In the genomic region with DNA sequence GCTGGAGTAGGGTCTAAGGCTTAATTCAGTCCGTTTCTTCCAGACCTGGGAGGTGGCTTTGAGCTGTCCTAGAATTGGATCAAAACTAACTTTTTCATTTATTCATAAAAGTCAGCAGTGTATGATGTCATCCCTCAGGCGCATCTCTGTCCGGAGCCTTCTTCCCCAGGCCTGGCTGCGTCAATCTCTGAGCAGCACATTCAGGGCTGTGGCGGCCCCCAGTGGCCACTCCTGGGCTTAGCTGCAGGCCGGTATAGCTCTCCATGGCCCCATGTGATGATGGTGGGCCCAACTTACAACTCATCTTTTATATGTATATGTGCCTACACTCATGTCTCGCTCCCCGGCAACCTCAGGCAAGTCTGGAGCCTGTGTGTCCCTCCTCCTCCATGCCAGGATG, we compare ENCODE assay signal across 8 mouse cellular contexts. TPM values are rescaled to one million over a fixed set of nuclear protein-coding genes. Genes with fewer than 3 reads are reported as not detected.
DNase-seq lines count a peak whose midpoint lies in the region; ATAC-seq and TF ChIP-seq lines count a peak whose summit lies in the region.
"Had no signal": no experiment of that assay in that cellular context is flagged by ENCODE, and none has a peak within 500 bp of the region (broad histone marks: within the 10 kb centered on the region; RNA-seq: fewer than 3 reads in every experiment).

No protein-coding gene starts in this region.

- 19% methylated on average over 8 of the region's 8 CpGs for WGBS in small intestine, adult 2 months

- no peaks in the 10 kb centered on the region for H3K27me3 ChIP-seq in small intestine, adult 2 months (ENCODE audit: control insufficient read depth, insufficient read depth, low read length)

- ATAC-seq in inflammation-experienced regulatory T-cells, adult 6 months: peak; percentile 51

- TF ChIP-seq POLR2A in small intestine, adult 2 months (IDR thresholded peaks at IDR 0.05; ENCODE audit: low read depth, low read length): 0 out of 2 replicates have a peak, but pooled peaks have one; percentile 10

- no peaks in the 10 kb centered on the region for H3K36me3 ChIP-seq in small intestine, adult 2 months (ENCODE audit: control insufficient read depth, insufficient read depth, low read length)

- peaks cover 4% of the 10 kb centered on the region for H3K4me1 ChIP-seq in small intestine, adult 2 months (ENCODE audit: control insufficient read depth, insufficient read depth, insufficient read length, low read length)

- H3K27ac ChIP-seq in small intestine, adult 2 months (ENCODE audit: insufficient read depth, low read depth, low read length): no peak overlapping the region

- intact Hi-C loops in left cerebral cortex, postnatal 10 days (cut with DNase I): loop anchor here (1.0 to 5.0 kb wide), 2 partner anchors 35 to 198 kb away; a partner anchor contains a TSS

- H3K4me3 ChIP-seq in small intestine, adult 2 months (ENCODE audit: low read depth, low read length): no peak overlapping the region
- H3K4me3 ChIP-seq: megakaryocyte, embryonic 14.5 days had no signal

- DNase-seq in adipocyte (ENCODE audit: low spot score): peak; percentile 80
- peak; percentile 73 to 77 for DNase-seq in cerebellum, postnatal 36 days
- DNase-seq in gastrocnemius, adult 8-10 months (ENCODE audit: low spot score in 2 of 2): peak; percentile 54 to 69
- peak; percentile 38 to 80 for DNase-seq in left cerebral cortex, postnatal 10 days (ENCODE audit: extremely low spot score in 1 of 2, low spot score in 2 of 2)
- DNase-seq in mesoderm, embryonic 11.5 days (ENCODE audit: low read depth, low spot score): peak; percentile 46

- TF ChIP-seq CTCF in small intestine, adult 2 months (IDR thresholded peaks at IDR 0.05; ENCODE audit: extremely low read depth, insufficient read length, insufficient replicate concordance, low read depth, low read length): peak; percentile 79

RNA-seq across cellular contexts. Expression of a gene that starts 21.0 kb away (rescaled TPM):
- total RNA-seq in gastrocnemius, adult 8-10 months (2022): not detected
- polyA plus RNA-seq in inflammation-experienced regulatory T-cells, adult 6 months (2017; shearing (Covaris generic)): not detected
- total RNA-seq in left cerebral cortex, postnatal 10 days (2021): not detected
- 131 and 183 TPM in 2 replicates for polyA plus RNA-seq in small intestine, adult 2 months (2012; rRNA removed)

RNA-seq across cellular contexts. Expression of a gene that starts 47.3 kb away (rescaled TPM):
- 10 to 100 TPM; 71.3 to 85.3 (median 74.4) TPM for total RNA-seq in gastrocnemius, adult 8-10 months (2022)
- polyA plus RNA-seq in inflammation-experienced regulatory T-cells, adult 6 months (2017; shearing (Covaris generic)): 100 to 1,000 TPM in 1 of 3 experiments, 10 to 100 TPM in 2; 57.3 to 129 (median 66.8) TPM
- 100 to 1,000 TPM; 114 to 115 TPM for total RNA-seq in left cerebral cortex, postnatal 10 days (2021)
- 5.1 and 9.6 TPM in 2 replicates for polyA plus RNA-seq in small intestine, adult 2 months (2012; rRNA removed)
